Mouse (Mus musculus) bone marrow, adult 2 months (tissue): Measurements from ENCODE around the gene Gpr18. TPM values are rescaled to one million over a fixed set of nuclear protein-coding genes. Genes with fewer than 3 reads are reported as not detected.
A peak's percentile ranks its signal among the peaks of the same experiment; 100 is the strongest.

ENCODE experiments used
- H3K27ac ChIP-seq: fragments of 200-500 bp; 2 replicates; pipeline ENCODE4 v1.5.1; 2012; ENCODE audit warnings: low read depth, mild to moderate bottlenecking, control low read depth, inconsistent platforms, low read length; ENCODE audit not compliant: control insufficient read depth, poor library complexity, insufficient read depth
- H3K4me1 ChIP-seq: fragments of 200-500 bp; 2 replicates; pipeline ENCODE4 v1.6.1; 2011; ENCODE audit warnings: low read length; ENCODE audit not compliant: control insufficient read depth, insufficient read depth
- H3K4me3 ChIP-seq: fragments of 200-500 bp; replicated peaks from 2 replicates; pipeline ENCODE3; 2011; ENCODE audit warnings: mild to moderate bottlenecking, low read depth, low read length, control low read depth; ENCODE audit not compliant: control insufficient read depth
- CTCF ChIP-seq: fragments of 200-500 bp; IDR thresholded peaks from 2 replicates; pipeline ENCODE4 v1.5.1; 2011; ENCODE audit warnings: low read length, control low read depth; ENCODE audit not compliant: control insufficient read depth, insufficient read depth
- POLR2A ChIP-seq: fragments of 200-500 bp; IDR thresholded peaks from 2 replicates; pipeline ENCODE4 v1.6.1; 2011; ENCODE audit warnings: low read depth, mild to moderate bottlenecking, control low read depth, low read length, borderline replicate concordance; ENCODE audit not compliant: control insufficient read depth
- WGBS: fragments of 180-500 bp; shearing (Covaris S2); methylation state at CpG from one replicate; pipeline ENCODE4 v1.1.7; 2018; 5-methylcytosine and 5-hydroxymethylcytosine counted together
- polyA plus RNA-seq: library from polyadenylated mRNA; stranded (reverse); fragments of >200 nt; gene quantifications from 2 replicates; pipeline ENCODE4 v1.2.4, GENCODE M21; 2011; ENCODE audit warnings: low replicate concordance; ENCODE audit not compliant: missing spikeins, insufficient read depth, insufficient read length

The Gpr18 gene
- polyA plus RNA-seq, 1 experiment, result 3.4 TPM

- WGBS, result 71% methylated on average over 4 of the region's 4 CpGs
- Histone ChIP-seq H3K27ac (no peak overlapping the region), H3K4me3 (no peak overlapping the region), H3K4me1 (no peaks in the 10 kb centered on the region; the same call in 1 of the 2 replicates)
- TF ChIP-seq POLR2A, result no peak
- no peak for TF ChIP-seq CTCF
Observed at GRCm38 (mm10) chr14:121922731-121923130, 7.2 kb upstream of the Gpr18 start.

- H3K4me3 ChIP-seq, result no peak overlapping the region
- 81% methylated on average over 4 of the region's 4 CpGs for WGBS
Observed at GRCm38 (mm10) chr14:121922016-121922415, 6.4 kb upstream of the Gpr18 start.

GRCm38 (mm10) chr14:121920511-121921124, 5.0 kb upstream of the Gpr18 start:
- no peak overlapping the region for H3K4me3 ChIP-seq
- H3K27ac ChIP-seq, result no peak overlapping the region
- peaks cover 1% of the 10 kb centered on the region for H3K4me1 ChIP-seq
- 89% methylated on average over 12 of the region's 12 CpGs for WGBS
- TF ChIP-seq CTCF, result peak; percentile 8; the same call in 1 of the 2 replicates
- no peak for TF ChIP-seq POLR2A

More at GRCm38 (mm10) chr14:121922016-121922415, 6.4 kb upstream of the Gpr18 start:
- Histone ChIP-seq H3K27ac (no peak overlapping the region), H3K4me1 (no peaks in the 10 kb centered on the region; the same call in 1 of the 2 replicates)
- no peak for TF ChIP-seq CTCF
- TF ChIP-seq POLR2A, result no peak

GRCm38 (mm10) chr14:121919752-121920151, 4.2 kb upstream of the Gpr18 start:
- H3K4me3 ChIP-seq, result no peak overlapping the region
- TF ChIP-seq POLR2A (no peak), CTCF (peak; percentile 59; the same call in 1 of the 2 replicates)
- peaks cover 1% of the 10 kb centered on the region for H3K4me1 ChIP-seq
- WGBS, result 4% methylated on average over 3 of the region's 3 CpGs
- H3K27ac ChIP-seq, result no peak overlapping the region

GRCm38 (mm10) chr14:121918266-121918665, 2.7 kb upstream of the Gpr18 start:
- peaks cover 1% of the 10 kb centered on the region for H3K4me1 ChIP-seq
- no peak overlapping the region for H3K4me3 ChIP-seq
- TF ChIP-seq POLR2A (no peak), CTCF (no peak)
- no peak overlapping the region for H3K27ac ChIP-seq
- WGBS, result 75% methylated on average over 3 of the region's 3 CpGs

GRCm38 (mm10) chr14:121916311-121917094, 922 bp upstream of the Gpr18 start:
- TF ChIP-seq POLR2A, result no peak
- TF ChIP-seq CTCF, result no peak
- WGBS, result 42% methylated on average over 6 of the region's 6 CpGs
- Histone ChIP-seq H3K27ac (peak overlapping the region; percentile 83), H3K4me3 (no peak overlapping the region), H3K4me1 (peaks cover 1% of the 10 kb centered on the region)

- no peak for TF ChIP-seq POLR2A
- no peak for TF ChIP-seq CTCF
- H3K27ac ChIP-seq, result no peak overlapping the region; the same call in 1 of the 2 replicates
- peaks cover 1% of the 10 kb centered on the region for H3K4me1 ChIP-seq
- H3K4me3 ChIP-seq, result peak overlapping the region; percentile 15
- 65% methylated on average over 5 of the region's 5 CpGs for WGBS
Observed at GRCm38 (mm10) chr14:121915143-121915542, 438 bp downstream of the Gpr18 start.

- TF ChIP-seq CTCF (no peak), POLR2A (no peak)
- H3K4me3 ChIP-seq, result no peak overlapping the region
- peaks cover 1% of the 10 kb centered on the region for H3K4me1 ChIP-seq
- no peak overlapping the region for H3K27ac ChIP-seq
- WGBS, result 94% methylated on average over 7 of the region's 7 CpGs
Observed at GRCm38 (mm10) chr14:121912501-121912900, 3.1 kb downstream of the Gpr18 start.
